Mouse (Mus musculus): ENCODE data around the gene Hdac4.

GRCm38 (mm10) chr1:92177196-92177595 is 18.3 kb downstream of the Hdac4 start:
- TF ChIP-seq CTCF (IDR thresholded peaks at IDR 0.05; ENCODE audit: control insufficient read depth, insufficient read depth, insufficient replicate concordance, low read depth, low read length) (no peak), POLR2A (IDR thresholded peaks at IDR 0.05; ENCODE audit: control insufficient read depth, low read depth, low read length) (no peak)

Data from testis, adult 2 months (tissue).